Mouse (Mus musculus) inflammation-experienced regulatory T-cells (primary cell): ENCODE measurements around the gene Olfr711. TPM values are rescaled to one million over a fixed set of nuclear protein-coding genes. Genes with fewer than 3 reads are reported as not detected.

ENCODE experiments used
- polyA plus RNA-seq, 2 experiments: library from polyadenylated mRNA; unstranded; fragments of 100-300 nt; shearing (Covaris generic); gene quantifications; one replicate each; pipeline ENCODE4 v1.2.1; 2017

The Olfr711 gene
- polyA plus RNA-seq = not detected

DNA sequence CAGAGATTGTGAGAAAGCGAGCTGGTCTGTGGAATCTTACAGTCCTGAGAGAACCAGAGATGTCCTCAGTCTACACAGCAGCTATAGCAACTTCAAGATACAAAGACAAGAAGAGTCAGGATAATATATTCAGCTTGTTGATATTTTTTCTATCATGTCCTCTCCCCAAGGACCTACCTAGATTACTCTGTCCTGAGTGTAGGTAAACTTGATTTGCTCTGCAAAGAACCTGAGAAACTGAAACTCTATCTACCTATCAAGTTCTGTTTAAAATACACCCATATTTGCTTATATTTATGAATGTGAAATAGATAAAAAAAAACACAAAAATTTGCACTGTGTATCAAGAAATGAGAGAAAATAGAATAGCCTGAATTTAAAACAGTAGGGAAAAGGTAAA lies at the start of gene Olfr711:
Olfr711 (minus strand) TSS at position 101 of the 400 bp plus-strand sequence.

DNA sequence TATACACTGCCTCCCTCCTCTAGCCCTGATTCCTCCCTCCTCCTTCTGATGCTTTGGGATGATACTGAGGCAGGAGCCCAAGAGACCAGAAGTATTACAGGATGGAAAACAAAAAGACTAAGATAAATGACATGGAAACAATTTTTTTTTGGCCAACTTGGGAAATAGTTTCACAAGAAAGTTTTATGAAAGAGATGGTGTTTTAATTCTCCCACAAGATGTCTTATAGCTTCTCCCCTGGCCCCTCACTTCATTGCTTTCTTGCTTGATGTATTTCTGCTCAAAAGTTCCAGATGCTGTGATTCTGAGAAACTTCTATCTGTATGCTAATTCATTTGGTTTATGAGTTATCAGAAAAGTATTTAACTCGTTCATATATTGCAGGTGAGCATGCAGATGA lies 30.7 kb upstream of the Olfr711 start, which contains the start of gene Olfr2:
Olfr2 (minus strand) TSS at position 101 of the 400 bp plus-strand sequence.

DNA sequence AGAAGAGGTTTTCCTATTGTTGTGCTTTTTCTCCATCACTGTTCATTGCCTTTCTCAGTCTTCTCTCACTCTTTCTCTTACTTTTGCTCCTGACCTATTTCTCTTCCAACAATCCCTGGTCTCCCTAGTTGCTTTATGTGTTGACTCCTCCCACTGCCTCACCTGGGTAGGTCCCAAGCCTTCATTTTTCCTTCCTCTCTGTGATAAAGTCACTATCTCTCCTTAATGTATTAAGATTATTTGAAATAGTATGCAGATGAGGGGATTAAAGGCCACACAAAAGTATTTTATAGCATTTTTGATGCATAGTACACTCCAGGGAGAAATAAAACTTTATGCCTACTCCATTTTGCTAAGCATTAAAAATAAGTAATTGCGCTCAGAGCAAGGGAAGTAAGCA lies 11.4 kb downstream of the Olfr711 start, which contains the start of gene Olfr6:
Olfr6 (minus strand) TSS at position 101 of the 400 bp plus-strand sequence.

DNA sequence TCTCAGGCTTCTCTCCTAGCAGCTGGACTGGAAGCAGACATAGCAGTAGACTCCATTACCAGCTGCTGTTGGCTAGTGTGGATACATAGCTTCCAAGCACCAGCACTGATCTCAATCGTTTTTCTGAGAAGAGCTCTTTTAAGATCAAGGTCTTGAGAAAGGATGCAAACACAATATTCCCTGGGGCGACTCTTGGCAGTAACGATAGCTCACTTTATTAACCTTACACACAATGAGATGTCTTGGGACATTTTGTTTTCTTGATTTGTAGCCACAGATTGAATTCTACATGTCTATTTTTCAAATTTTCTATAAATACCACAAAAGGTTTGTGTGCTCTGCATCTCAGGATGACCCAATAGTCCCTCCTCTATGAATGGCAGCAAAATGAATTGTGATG lies 27.0 kb downstream of the Olfr711 start, which contains the start of gene Olfr710:
Olfr710 (minus strand) TSS at position 101 of the 400 bp plus-strand sequence.

DNA sequence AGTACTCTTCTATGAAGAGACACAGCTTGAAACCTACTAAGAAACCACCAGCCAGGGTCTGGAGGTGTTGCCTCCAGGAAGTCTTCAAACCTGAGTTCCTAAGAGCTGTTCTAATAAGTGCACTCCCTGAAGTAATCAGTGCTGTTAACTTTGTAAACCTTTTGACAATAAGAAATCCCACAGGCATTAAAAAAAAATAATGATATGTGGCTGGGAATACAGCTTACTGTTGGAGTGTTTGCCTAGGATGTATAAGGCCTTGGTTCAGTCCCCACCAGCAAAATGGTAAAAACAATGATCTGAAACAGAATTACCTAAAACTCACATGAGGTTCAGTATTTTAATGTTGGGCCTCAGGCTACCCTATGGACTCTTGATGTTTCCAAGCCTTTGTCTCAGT lies 43.1 kb downstream of the Olfr711 start, which contains the start of gene Olfr709-ps1:
Olfr709-ps1 (minus strand) TSS at position 101 of the 400 bp plus-strand sequence.

Other genes starting within 250 kb of the Olfr711 start
- gene Olfr697, start 233.0 kb downstream of the Olfr711 start, polyA plus RNA-seq = under 1 TPM in 1 of 2 experiments, not detected in 1; 0.55 TPM
- gene Olfr698, start 220.1 kb downstream of the Olfr711 start, polyA plus RNA-seq = under 1 TPM in 1 of 2 experiments, not detected in 1; 0.59 TPM
- under 1 TPM in 1 of 2 experiments, not detected in 1; 0.53 TPM for gene Olfr699, start 182.3 kb downstream of the Olfr711 start, polyA plus RNA-seq
- gene Olfr700, start 166.6 kb downstream of the Olfr711 start, polyA plus RNA-seq = not detected
- under 1 TPM in 1 of 2 experiments, not detected in 1; 0.12 TPM for gene Olfr701, start 161.3 kb downstream of the Olfr711 start, polyA plus RNA-seq
- gene Olfr702, start 141.6 kb downstream of the Olfr711 start, polyA plus RNA-seq = not detected
- not detected for gene Olfr703, start 132.1 kb downstream of the Olfr711 start, polyA plus RNA-seq
- gene Olfr704, start 112.3 kb downstream of the Olfr711 start, polyA plus RNA-seq = not detected
- not detected for gene Olfr705, start 98.6 kb downstream of the Olfr711 start, polyA plus RNA-seq
- under 1 TPM in 1 of 2 experiments, not detected in 1; 0.19 TPM for gene Olfr706, start 87.3 kb downstream of the Olfr711 start, polyA plus RNA-seq
- gene Olfr707, start 74.2 kb downstream of the Olfr711 start, polyA plus RNA-seq = under 1 TPM in 1 of 2 experiments, not detected in 1; 0.55 TPM
- gene Olfr1532-ps1, start 67.5 kb downstream of the Olfr711 start, polyA plus RNA-seq = not detected
- gene Olfr709-ps1, start 43.2 kb downstream of the Olfr711 start, polyA plus RNA-seq = under 1 TPM; 0.05 to 0.88 TPM
- not detected for gene Olfr710, start 27.1 kb downstream of the Olfr711 start, polyA plus RNA-seq
- under 1 TPM in 1 of 2 experiments, not detected in 1; 0.04 TPM for gene Olfr6, start 11.5 kb downstream of the Olfr711 start, polyA plus RNA-seq
- under 1 TPM in 1 of 2 experiments, not detected in 1; 0.38 TPM for gene Olfr2, start 30.6 kb upstream of the Olfr711 start, polyA plus RNA-seq
- not detected for gene Olfr713, start 55.7 kb upstream of the Olfr711 start, polyA plus RNA-seq
- not detected for gene Olfr714, start 95.5 kb upstream of the Olfr711 start, polyA plus RNA-seq
- under 1 TPM in 1 of 2 experiments, not detected in 1; 0.07 TPM for gene Olfr17, start 117.8 kb upstream of the Olfr711 start, polyA plus RNA-seq
- under 1 TPM in 1 of 2 experiments, not detected in 1; 0.15 TPM for gene Olfr715b, start 134.9 kb upstream of the Olfr711 start, polyA plus RNA-seq
- under 1 TPM; 0.06 to 0.18 TPM for gene Olfr715, start 155.6 kb upstream of the Olfr711 start, polyA plus RNA-seq
- 1 to 10 TPM in 1 of 2 experiments, not detected in 1; 1.4 TPM for gene Olfr716, start 162.9 kb upstream of the Olfr711 start, polyA plus RNA-seq
- under 1 TPM; 0.11 to 0.44 TPM for gene Nlrp14, start 191.5 kb upstream of the Olfr711 start, polyA plus RNA-seq
- not detected for gene Rbmxl2, start 234.0 kb upstream of the Olfr711 start, polyA plus RNA-seq